Mouse (Mus musculus) testis, adult 2 months (tissue): ENCODE results near the gene D430041D05Rik. TPM values are rescaled to one million over a fixed set of nuclear protein-coding genes. Genes with fewer than 3 reads are reported as not detected.

Experiments
- H3K27ac ChIP-seq: fragments of 200-500 bp; 2 replicates; pipeline ENCODE4 v1.5.1; 2012; ENCODE audit warnings: low read depth, low read length; ENCODE audit not compliant: control insufficient read depth, insufficient read depth
- H3K27me3 ChIP-seq: fragments of 200-500 bp; 2 replicates; pipeline ENCODE4 v1.6.1; 2012; ENCODE audit warnings: mild to moderate bottlenecking, low read length, moderate library complexity; ENCODE audit not compliant: control insufficient read depth, insufficient read depth
- H3K36me3 ChIP-seq: fragments of 200-500 bp; 2 replicates; pipeline ENCODE4 v1.6.1; 2012; ENCODE audit warnings: mild to moderate bottlenecking, low read length; ENCODE audit not compliant: control insufficient read depth, insufficient read depth
- H3K4me1 ChIP-seq: fragments of 200-500 bp; 2 replicates; pipeline ENCODE4 v1.6.1; 2012; ENCODE audit warnings: low read length; ENCODE audit not compliant: control insufficient read depth, insufficient read depth
- H3K4me3 ChIP-seq: fragments of 200-500 bp; 2 replicates; pipeline ENCODE4 v1.5.1; 2012; ENCODE audit warnings: low read depth, mild to moderate bottlenecking, low read length, moderate library complexity, mixed read lengths; ENCODE audit not compliant: control insufficient read depth
- CTCF ChIP-seq: fragments of 200-500 bp; IDR thresholded peaks from 2 replicates; pipeline ENCODE4 v1.5.1; 2012; ENCODE audit warnings: low read depth, mild to moderate bottlenecking, inconsistent platforms, low read length, moderate library complexity; ENCODE audit not compliant: control insufficient read depth, insufficient read depth, insufficient replicate concordance
- POLR2A ChIP-seq: fragments of 200-500 bp; IDR thresholded peaks from 2 replicates; pipeline ENCODE4 v1.6.1; 2012; ENCODE audit warnings: low read depth, mild to moderate bottlenecking, inconsistent platforms, low read length, moderate library complexity; ENCODE audit not compliant: control insufficient read depth
- polyA plus RNA-seq: library from polyadenylated mRNA; depleted of rRNA; stranded (reverse); fragments of >200 nt; gene quantifications from 2 replicates; pipeline ENCODE4 v1.2.3, GENCODE M21; 2012

Gene D430041D05Rik
- polyA plus RNA-seq, 1 experiment: 0.27 TPM

DNA sequence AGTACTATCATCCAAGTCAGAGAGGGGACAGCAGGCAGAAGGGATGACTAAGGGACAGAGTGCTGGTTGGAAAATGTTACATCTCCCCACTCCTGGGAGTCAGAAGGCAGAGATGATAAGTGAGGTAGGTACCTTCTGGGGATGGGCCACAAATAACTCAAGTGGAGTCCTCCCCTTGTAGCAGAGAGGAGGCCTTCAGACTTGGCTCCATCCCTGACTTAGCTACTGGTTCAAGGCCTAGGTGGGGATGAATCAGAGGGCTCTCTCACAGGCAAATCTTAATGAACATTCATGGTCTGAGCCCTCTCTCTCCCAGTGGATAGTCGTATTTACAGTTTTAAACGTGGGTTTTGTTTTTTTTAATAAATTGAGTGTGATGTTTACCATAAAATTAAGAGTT lies 161.0 kb downstream of the D430041D05Rik start:
- Histone ChIP-seq H3K4me1 (no peaks in the 10 kb centered on the region), H3K27me3 (no peaks in the 10 kb centered on the region), H3K36me3 (no peaks in the 10 kb centered on the region)

GRCm38 (mm10) chr2:104246851-104247250 lies 164.0 kb downstream of the D430041D05Rik start:
- no peak for TF ChIP-seq CTCF
- TF ChIP-seq POLR2A: no peak
- Histone ChIP-seq H3K36me3 (no peaks in the 10 kb centered on the region), H3K4me3 (no peak overlapping the region), H3K4me1 (no peaks in the 10 kb centered on the region), H3K27me3 (no peaks in the 10 kb centered on the region), H3K27ac (no peak overlapping the region)

More for the DNA sequence above, 161.0 kb downstream of the D430041D05Rik start:
- Histone ChIP-seq H3K27ac (no peak overlapping the region), H3K4me3 (no peak overlapping the region)
- TF ChIP-seq POLR2A (no peak), CTCF (no peak)

GRCm38 (mm10) chr2:104242055-104242454 lies 168.8 kb downstream of the D430041D05Rik start:
- Histone ChIP-seq H3K4me1 (no peaks in the 10 kb centered on the region), H3K27me3 (no peaks in the 10 kb centered on the region), H3K4me3 (no peak overlapping the region), H3K27ac (no peak overlapping the region), H3K36me3 (no peaks in the 10 kb centered on the region)
- no peak for TF ChIP-seq POLR2A
- TF ChIP-seq CTCF: no peak

GRCm38 (mm10) chr2:104237141-104237540 lies 173.7 kb downstream of the D430041D05Rik start:
- TF ChIP-seq POLR2A (no peak), CTCF (no peak)
- H3K4me1 ChIP-seq: no peaks in the 10 kb centered on the region
- no peak overlapping the region for H3K4me3 ChIP-seq
- H3K27ac ChIP-seq: no peak overlapping the region
- no peaks in the 10 kb centered on the region for H3K27me3 ChIP-seq
- no peaks in the 10 kb centered on the region for H3K36me3 ChIP-seq

GRCm38 (mm10) chr2:104230444-104230843 lies 180.4 kb downstream of the D430041D05Rik start:
- Histone ChIP-seq H3K4me1 (no peaks in the 10 kb centered on the region), H3K4me3 (no peak overlapping the region), H3K27ac (no peak overlapping the region), H3K36me3 (no peaks in the 10 kb centered on the region), H3K27me3 (no peaks in the 10 kb centered on the region)
- TF ChIP-seq CTCF (no peak), POLR2A (no peak)

GRCm38 (mm10) chr2:104226057-104226456 lies 184.8 kb downstream of the D430041D05Rik start:
- TF ChIP-seq POLR2A (no peak), CTCF (no peak)
- Histone ChIP-seq H3K4me1 (no peaks in the 10 kb centered on the region), H3K36me3 (no peaks in the 10 kb centered on the region), H3K4me3 (no peak overlapping the region), H3K27me3 (no peaks in the 10 kb centered on the region), H3K27ac (no peak overlapping the region)

DNA sequence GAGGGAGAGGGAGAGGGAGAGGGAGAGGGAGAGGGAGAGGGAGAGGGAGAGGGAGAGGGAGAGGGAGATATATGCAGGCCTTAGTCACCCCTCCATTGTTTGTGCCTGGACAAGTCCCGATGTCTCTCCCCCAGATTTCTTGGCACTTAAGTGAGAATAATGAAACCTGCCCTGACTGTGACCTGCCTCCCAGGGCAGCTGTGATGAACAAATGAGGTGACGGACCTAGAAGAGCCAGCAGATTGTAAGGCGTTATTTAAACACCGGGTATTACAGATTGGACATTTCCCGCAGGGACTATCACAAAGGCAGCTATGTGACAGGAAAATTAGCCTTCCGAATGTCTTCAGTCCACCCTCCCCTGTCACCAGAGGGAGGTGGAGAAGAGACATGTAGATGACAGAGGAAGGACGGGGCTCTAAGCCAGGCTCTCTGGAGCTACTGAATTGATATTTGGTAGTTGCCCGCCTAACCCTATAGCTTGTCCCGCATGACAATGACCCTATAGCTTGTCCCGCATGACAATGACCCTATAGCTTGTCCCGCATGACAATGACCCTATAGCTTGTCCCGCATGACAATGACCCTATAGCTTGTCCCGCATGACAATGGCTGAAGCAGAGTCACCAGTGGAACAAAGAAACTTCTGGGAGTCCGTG lies 191.0 kb downstream of the D430041D05Rik start:
- no peaks in the 10 kb centered on the region for H3K4me1 ChIP-seq
- H3K27ac ChIP-seq: no peak overlapping the region
- TF ChIP-seq CTCF (no peak), POLR2A (no peak)
- H3K4me3 ChIP-seq: no peak overlapping the region
- no peaks in the 10 kb centered on the region for H3K36me3 ChIP-seq
- no peaks in the 10 kb centered on the region for H3K27me3 ChIP-seq
